Mouse (Mus musculus) gastrocnemius, postnatal 36 days (tissue): Measurements from ENCODE around the gene Apobec2. TPM values are rescaled to one million over a fixed set of nuclear protein-coding genes. Genes with fewer than 3 reads are reported as not detected.

ENCODE experiments used
- total RNA-seq, 2 experiments: library from RNA; stranded (reverse); gene quantifications; 2 replicates each; pipeline ENCODE4 v1.2.3; 2021

The Apobec2 gene
- total RNA-seq, 2 experiments from 2014 or later: 445 to 493 TPM

Other genes starting within 250 kb of the Apobec2 start
- not detected for gene Trem1, start 200.2 kb downstream of the Apobec2 start, total RNA-seq
- not detected for gene Trem3, start 185.2 kb downstream of the Apobec2 start, total RNA-seq
- gene Treml4, start 168.6 kb downstream of the Apobec2 start, total RNA-seq: not detected
- gene Treml2, start 133.4 kb downstream of the Apobec2 start, total RNA-seq: under 1 TPM in 1 of 2 experiments, not detected in 1; 0.05 TPM
- under 1 TPM in 1 of 2 experiments, not detected in 1; 0.07 TPM for gene B430306N03Rik, start 116.8 kb downstream of the Apobec2 start, total RNA-seq
- under 1 TPM; 0.33 to 0.49 TPM for gene Trem2, start 86.5 kb downstream of the Apobec2 start, total RNA-seq
- not detected for gene Treml1, start 73.0 kb downstream of the Apobec2 start, total RNA-seq
- 1 to 10 TPM; 4.4 to 6.7 TPM for gene Nfya, start 23.0 kb downstream of the Apobec2 start, total RNA-seq
- 10 to 100 TPM in 1 of 2 experiments, 1 to 10 TPM in 1; 9.2 to 10.6 TPM for gene Oard1, start 22.9 kb downstream of the Apobec2 start, total RNA-seq
- gene Tspo2, start 18.6 kb upstream of the Apobec2 start, total RNA-seq: not detected
- gene Unc5cl, start 22.0 kb upstream of the Apobec2 start, total RNA-seq: not detected